Mouse (Mus musculus) mouse trophoblast stem cell (cell line): ENCODE data around the gene Lrrc40.

Experiments
- in situ Hi-C, 2 experiments: fragments of 300-500 bp; cut with MseI, MboI; formaldehyde crosslinking; loops; 2 replicates in 1 of 2; 3 replicates in 1 of 2; pipeline ENCODE4 v1.15.1; 2025

Gene Lrrc40

GRCm38 (mm10) chr3:158036329-158036988 is at the start of gene Lrrc40, which contains the start of gene Srsf11:
Gene Lrrc40, plus strand, starts transcription at chr3:158036662.
Gene Srsf11, minus strand, starts transcription at chr3:158036639.
- in situ Hi-C loops = no loop called here

GRCm38 (mm10) chr3:157993322-157993721 is 43.1 kb upstream of the Lrrc40 start:
- in situ Hi-C loops = loop anchor here in 1 of 2 experiments (10.0 kb wide), 1 partner anchor 119 kb away; no protein-coding TSS in a partner anchor

GRCm38 (mm10) chr3:157995726-157996125 is 40.7 kb upstream of the Lrrc40 start:
- in situ Hi-C loops = loop anchor here in 1 of 2 experiments (10.0 kb wide), 1 partner anchor 121 kb away; no protein-coding TSS in a partner anchor

- in situ Hi-C loops = loop anchor here in 1 of 2 experiments (10.0 kb wide), 1 partner anchor 124 kb away; no protein-coding TSS in a partner anchor
Observed at GRCm38 (mm10) chr3:157998742-157999369, 37.6 kb upstream of the Lrrc40 start.

GRCm38 (mm10) chr3:158008647-158009046 is 27.8 kb upstream of the Lrrc40 start:
- in situ Hi-C loops = no loop called here

- in situ Hi-C loops = no loop called here
Observed at GRCm38 (mm10) chr3:158009762-158010320, 26.6 kb upstream of the Lrrc40 start.

GRCm38 (mm10) chr3:158031371-158031925 is 5.0 kb upstream of the Lrrc40 start:
- in situ Hi-C loops = no loop called here

GRCm38 (mm10) chr3:158032106-158032505 is 4.4 kb upstream of the Lrrc40 start:
- in situ Hi-C loops = no loop called here

GRCm38 (mm10) chr3:158035866-158036265 is 596 bp upstream of the Lrrc40 start:
- in situ Hi-C loops = no loop called here

GRCm38 (mm10) chr3:158038106-158038505 is 1.6 kb downstream of the Lrrc40 start:
- in situ Hi-C loops = no loop called here

GRCm38 (mm10) chr3:158040755-158041154 is 4.3 kb downstream of the Lrrc40 start:
- in situ Hi-C loops = no loop called here

GRCm38 (mm10) chr3:158049508-158049907 is 13.0 kb downstream of the Lrrc40 start:
- in situ Hi-C loops = no loop called here

- in situ Hi-C loops = no loop called here
Observed at GRCm38 (mm10) chr3:158060621-158061291, 24.3 kb downstream of the Lrrc40 start.

- in situ Hi-C loops = no loop called here
Observed at GRCm38 (mm10) chr3:158061811-158062523, 25.5 kb downstream of the Lrrc40 start.

- in situ Hi-C loops = no loop called here
Observed at GRCm38 (mm10) chr3:158065256-158065655, 28.8 kb downstream of the Lrrc40 start.

GRCm38 (mm10) chr3:158067916-158068315 is 31.5 kb downstream of the Lrrc40 start:
- in situ Hi-C loops = no loop called here

GRCm38 (mm10) chr3:158068613-158069263 is 32.3 kb downstream of the Lrrc40 start:
- in situ Hi-C loops = no loop called here

GRCm38 (mm10) chr3:158075004-158075403 is 38.5 kb downstream of the Lrrc40 start:
- in situ Hi-C loops = no loop called here

GRCm38 (mm10) chr3:158076685-158077379 is 40.4 kb downstream of the Lrrc40 start:
- in situ Hi-C loops = no loop called here

- in situ Hi-C loops = no loop called here
Observed at GRCm38 (mm10) chr3:158077380-158077772, 40.9 kb downstream of the Lrrc40 start.
